Mouse (Mus musculus) left cerebral cortex, postnatal 36 days (tissue): ENCODE results near the gene Clvs2. TPM values are rescaled to one million over a fixed set of nuclear protein-coding genes. Genes with fewer than 3 reads are reported as not detected.

Experiments
- DNase-seq, 2 experiments: peaks; one replicate each; pipeline ENCODE4 v3.0.0; 2021 to 2022; ENCODE audit warnings: low spot score in 2 of 2, mixed read lengths in 1 of 2
- intact Hi-C: fragments of 180-260 bp; cut with DNase I; formaldehyde crosslinking; loops from one replicate; pipeline ENCODE4 v1.15.1; 2025
- total RNA-seq, 2 experiments: library from RNA; stranded (reverse); gene quantifications; 2 replicates each; pipeline ENCODE4 v1.2.3; 2021

Clvs2 gene
- 10 to 100 TPM; 54.4 to 66.1 TPM for total RNA-seq

DNA sequence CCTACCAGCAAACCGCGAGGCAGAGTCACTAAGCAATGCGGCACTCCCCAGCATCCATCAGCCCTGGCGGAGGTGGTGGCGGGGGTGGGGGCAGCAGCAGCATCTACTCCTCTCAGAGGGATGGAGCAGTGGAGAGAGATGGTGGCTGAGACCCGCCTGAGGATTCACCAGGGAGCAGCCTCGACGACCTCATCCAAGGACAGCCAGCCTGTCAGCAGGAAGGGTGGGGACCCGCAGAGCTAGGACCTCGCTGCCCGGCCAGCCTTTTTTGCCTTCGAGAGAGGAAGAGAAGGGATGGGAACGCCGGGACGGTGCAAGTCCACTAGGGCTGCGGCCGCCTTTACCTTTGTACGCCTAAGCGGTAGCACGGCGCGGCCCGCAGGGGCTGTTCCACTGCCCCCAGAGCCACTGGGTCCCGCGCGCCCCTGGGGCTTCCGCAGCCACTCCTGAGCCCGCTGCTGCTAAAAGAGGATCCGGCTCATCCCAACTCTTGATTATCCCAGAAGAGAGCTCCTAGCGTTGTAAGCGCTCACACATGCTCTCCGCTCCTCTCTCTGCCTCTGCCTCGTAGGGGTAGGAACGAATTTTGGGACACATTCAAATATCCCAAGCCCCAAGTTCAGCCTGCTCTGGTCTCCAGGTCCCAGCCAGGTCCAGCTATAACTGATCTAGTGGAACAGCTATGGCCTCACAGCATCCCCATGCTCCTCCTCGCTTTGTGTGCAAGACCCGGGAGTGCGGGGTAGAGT is at the start of gene Clvs2:
Clvs2 (minus strand) TSS at position 639 of the 749 bp plus-strand sequence.
- peak; percentile 92 to 93 for DNase-seq
- intact Hi-C loops: loop anchor here (2.0 to 5.0 kb wide), 4 partner anchors 67 to 752 kb away; no protein-coding TSS in a partner anchor

DNA sequence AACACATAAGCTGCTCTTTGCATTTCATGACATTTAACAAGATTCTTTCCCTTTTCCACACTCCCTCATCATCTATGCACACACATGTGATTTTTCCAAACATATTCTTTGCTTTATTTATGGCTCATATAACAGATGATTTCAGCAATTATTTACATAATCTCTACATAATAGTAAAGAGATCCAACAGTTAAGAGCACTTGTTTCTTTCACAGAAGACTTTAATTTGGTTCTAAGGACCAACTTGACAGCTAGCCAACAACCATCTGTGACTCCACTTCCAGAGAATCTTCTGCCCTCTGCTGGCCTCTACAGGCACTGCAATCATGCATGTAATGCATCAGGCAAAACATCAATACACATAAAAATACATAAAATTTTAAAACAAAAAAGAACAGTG is 28.6 kb upstream of the Clvs2 start:
- peak; percentile 62 to 74 for DNase-seq
- intact Hi-C loops: no loop called here

DNA sequence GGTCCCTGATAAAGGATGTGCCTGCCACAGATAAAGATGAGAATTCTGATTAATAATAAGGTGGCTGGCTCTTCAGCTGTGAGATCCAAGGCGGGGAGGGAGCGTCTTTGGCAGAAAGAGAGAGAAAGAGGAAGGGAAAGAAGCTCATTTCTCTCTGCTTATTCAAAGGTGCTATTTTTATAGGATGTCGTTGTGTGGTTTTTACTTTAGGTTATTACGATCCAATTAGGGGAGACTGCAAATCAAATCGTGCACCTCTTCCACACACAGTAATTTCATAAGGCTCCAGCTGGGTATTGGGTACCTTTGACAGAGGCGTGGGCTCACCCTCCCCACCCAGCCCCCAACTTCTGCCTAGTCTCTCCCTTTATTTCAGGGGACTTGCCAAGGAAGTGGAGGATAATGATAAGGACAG is 985 bp downstream of the Clvs2 start:
- DNase-seq: peak in 1 of 2 experiments; percentile 43
- intact Hi-C loops: loop anchor here (5.0 kb wide), 3 partner anchors 66 to 751 kb away; no protein-coding TSS in a partner anchor

DNA sequence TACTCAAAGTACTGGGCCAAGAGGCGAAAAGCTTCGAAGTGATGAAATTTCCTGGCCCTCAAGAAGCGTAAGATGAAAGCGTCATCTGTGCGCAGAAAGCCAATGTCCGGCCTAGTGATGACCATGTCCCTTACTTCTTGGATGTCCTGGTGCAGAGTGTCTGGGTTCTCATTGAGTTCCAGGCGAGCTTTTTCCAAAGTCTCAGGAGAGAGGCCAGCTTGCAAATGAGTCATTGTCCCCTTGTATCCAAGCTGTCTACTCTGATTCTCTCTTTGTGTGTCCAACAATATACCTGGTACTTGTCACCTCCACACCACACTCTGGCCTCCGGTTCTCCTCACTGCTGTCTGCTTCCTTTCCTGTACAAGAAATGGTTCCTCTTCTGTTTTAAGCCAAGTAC is 1.9 kb downstream of the Clvs2 start:
- DNase-seq: peak; percentile 53 to 58
- intact Hi-C loops: loop anchor here (5.0 kb wide), 3 partner anchors 65 to 750 kb away; no protein-coding TSS in a partner anchor

DNA sequence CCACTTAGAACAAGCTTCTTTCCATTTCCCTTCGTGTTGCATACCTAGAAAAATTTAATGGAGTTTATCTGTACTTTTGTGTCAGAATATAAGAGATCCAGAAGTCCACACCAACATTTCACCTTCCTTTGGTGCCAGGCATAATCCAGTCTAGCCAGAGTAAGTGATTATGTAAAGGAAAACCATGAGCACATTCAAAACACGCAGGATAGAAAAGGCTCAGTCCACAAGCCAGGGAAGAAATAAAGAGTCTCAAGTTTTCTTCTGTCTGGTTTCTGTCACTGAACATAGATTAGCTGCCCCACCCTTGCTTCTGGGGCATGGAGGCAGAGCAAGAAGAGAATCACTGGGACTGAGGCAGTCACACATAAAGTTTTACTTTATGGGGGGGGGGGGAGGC is 8.4 kb downstream of the Clvs2 start:
- DNase-seq: no peak
- intact Hi-C loops: no loop called here

DNA sequence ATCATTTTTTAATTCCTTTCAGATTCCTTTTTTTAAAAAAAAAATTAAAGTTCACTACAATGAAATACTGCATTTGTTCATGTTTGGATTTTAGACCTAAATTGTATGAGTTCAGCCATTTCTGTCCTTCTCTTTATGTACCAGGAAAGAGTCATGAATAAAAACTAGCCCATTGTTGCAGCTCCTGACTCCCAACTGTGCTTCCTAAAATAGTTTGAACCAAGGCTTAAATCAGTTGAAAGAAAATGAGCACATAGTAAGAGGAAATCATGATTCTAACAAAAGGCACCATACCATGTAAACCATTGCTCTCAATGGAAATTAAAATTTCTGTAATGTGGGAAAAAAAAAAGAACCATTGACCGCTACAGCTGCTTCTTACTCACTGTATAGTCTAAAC is 11.4 kb downstream of the Clvs2 start:
- intact Hi-C loops: no loop called here
- no peak for DNase-seq

DNA sequence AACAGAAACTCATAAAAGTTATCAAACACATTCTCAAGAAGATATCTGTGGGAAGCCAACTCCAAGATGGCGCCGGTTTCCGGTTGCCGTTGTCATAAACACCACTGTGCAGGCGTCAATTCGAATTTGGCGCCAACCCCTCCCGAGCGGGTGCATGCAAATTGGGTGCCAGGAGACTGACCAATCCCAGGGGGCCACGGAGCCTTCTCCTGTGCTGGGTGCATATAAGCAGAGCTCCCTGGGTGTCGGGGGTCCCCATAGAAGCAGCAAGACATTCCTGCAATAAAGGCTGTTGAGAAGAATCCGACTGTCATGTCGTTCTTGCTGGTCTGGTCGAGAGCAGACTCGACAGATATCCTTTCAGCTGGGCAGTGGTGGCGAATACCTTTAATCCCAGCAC is 31.8 kb downstream of the Clvs2 start:
- no peak for DNase-seq
- intact Hi-C loops: no loop called here

DNA sequence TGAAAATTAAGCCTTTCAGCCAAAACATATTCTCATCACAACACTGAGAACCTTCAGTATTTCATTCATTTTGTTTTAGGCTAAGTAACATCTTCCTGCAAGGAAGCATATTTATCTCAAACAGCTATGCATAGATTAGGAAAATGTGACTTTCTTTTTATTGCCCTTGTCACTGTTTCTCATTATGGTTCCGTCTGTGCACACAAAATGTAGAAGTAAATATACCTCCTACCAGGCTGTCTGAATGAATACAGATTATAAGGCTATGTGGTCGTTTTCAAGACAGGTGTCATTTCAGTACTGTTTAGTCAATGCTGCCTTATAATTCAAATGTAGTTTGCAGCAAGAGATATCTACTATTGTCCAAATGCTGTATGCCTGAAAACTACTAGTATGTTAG is 35.8 kb downstream of the Clvs2 start:
- no peak for DNase-seq
- intact Hi-C loops: no loop called here

DNA sequence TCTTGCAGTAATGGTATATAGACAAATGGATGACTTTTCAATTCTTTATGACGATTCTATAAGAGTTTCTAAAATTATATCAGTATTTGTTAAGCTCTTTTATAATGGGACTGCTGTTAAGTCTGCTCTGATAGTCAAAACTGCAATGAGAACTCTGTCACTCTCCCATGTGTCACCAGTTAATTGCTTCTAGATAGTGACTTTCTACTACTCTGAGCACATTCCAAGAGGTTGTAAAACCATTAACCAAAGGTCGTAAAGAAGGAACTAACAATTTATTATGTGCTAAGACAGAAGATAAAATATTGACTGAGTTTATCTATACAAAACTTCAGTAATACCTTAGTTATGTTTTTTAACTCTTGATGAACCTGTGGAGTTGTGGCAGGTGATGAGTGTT is 37.5 kb downstream of the Clvs2 start:
- DNase-seq: no peak
- intact Hi-C loops: no loop called here

DNA sequence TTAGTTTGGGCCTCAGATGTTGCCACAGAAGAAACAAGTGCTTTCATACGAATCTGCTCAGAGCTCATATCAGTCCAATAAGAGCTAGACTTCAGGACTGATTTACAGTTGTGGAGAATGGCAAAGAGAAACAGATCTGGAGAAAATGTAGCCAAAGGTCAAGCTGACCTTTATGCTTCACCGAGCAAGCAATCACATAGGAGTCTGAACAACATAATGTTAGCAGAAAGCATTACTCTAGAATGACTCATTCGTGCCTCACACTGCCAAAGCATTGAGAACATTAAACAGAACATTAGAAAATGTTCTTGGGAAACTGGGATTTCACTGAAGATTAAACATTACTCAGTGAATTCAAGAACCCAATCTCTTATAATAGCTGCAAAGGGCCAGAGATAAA is 66.5 kb downstream of the Clvs2 start:
- intact Hi-C loops: loop anchor here (5.0 kb wide), 1 partner anchor 64 kb away; the partner anchor contains the start of gene Clvs2

DNA sequence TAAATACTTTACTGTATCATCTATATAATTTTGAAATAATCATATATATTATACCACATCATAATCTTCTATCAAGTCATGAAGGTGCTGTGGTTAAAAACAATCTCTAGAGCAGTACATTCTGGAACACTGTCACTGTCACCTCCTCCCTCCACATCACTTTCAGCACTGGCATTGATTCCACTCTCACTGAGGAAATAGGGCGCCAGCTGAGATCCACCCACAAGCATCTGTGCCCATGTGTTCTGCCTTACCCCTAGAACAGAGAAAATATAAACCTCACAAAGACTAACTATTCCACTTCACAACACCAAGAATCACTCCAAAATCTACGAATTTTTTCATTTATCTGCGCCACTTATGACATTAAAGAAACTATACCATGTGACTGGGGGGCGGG is 84.2 kb downstream of the Clvs2 start:
- DNase-seq: peak; percentile 93 to 95
- intact Hi-C loops: loop anchor here (2.0 to 10.0 kb wide), 2 partner anchors 84 to 1156 kb away; partner anchors contain the start of gene Clvs2

More for the DNA sequence above, 66.5 kb downstream of the Clvs2 start:
- peak in 1 of 2 experiments; percentile 24 for DNase-seq

Other genes with a start within 250 kb of the Clvs2 start
- gene Sult3a2, start 161.9 kb upstream of the Clvs2 start, total RNA-seq: 1 to 10 TPM; 1.1 to 1.4 TPM
- not detected for gene Sult3a1, start 233.0 kb upstream of the Clvs2 start, total RNA-seq